Mouse (Mus musculus) urinary bladder, postnatal 14 days (tissue): ENCODE measurements around the gene Wdr6.
A peak's percentile ranks its signal among the peaks of the same experiment; 100 is the strongest.

Source experiments
- DNase-seq: peaks from one replicate; pipeline ENCODE4 v3.0.0; 2021; ENCODE audit warnings: low spot score

The Wdr6 gene

GRCm38 (mm10) chr9:108573774-108574690, 4.5 kb downstream of the Wdr6 start:
- DNase-seq = peak; percentile 59

GRCm38 (mm10) chr9:108572321-108572720, 6.2 kb downstream of the Wdr6 start:
- no peak for DNase-seq

- no peak for DNase-seq
Measured at GRCm38 (mm10) chr9:108571401-108571973, 7.1 kb downstream of the Wdr6 start.

GRCm38 (mm10) chr9:108570207-108570896, 8.2 kb downstream of the Wdr6 start:
- peak; percentile 88 for DNase-seq

GRCm38 (mm10) chr9:108569381-108570206, 8.9 kb downstream of the Wdr6 start, which contains the start of gene Dalrd3:
Gene Dalrd3, plus strand, starts transcription at chr9:108569886.
- DNase-seq = peak; percentile 94

GRCm38 (mm10) chr9:108568511-108568921, 10.0 kb downstream of the Wdr6 start:
- DNase-seq = no peak

- DNase-seq = peak; percentile 40
Measured at GRCm38 (mm10) chr9:108567931-108568419, 10.6 kb downstream of the Wdr6 start.

GRCm38 (mm10) chr9:108566815-108567776, 11.4 kb downstream of the Wdr6 start, which contains the start of gene Ndufaf3:
Gene Ndufaf3, minus strand, starts transcription at chr9:108567434.
- DNase-seq = peak; percentile 96

GRCm38 (mm10) chr9:108565881-108566814, 12.4 kb downstream of the Wdr6 start:
- no peak for DNase-seq

GRCm38 (mm10) chr9:108564131-108564530, 14.4 kb downstream of the Wdr6 start:
- DNase-seq = no peak

GRCm38 (mm10) chr9:108563671-108564070, 14.9 kb downstream of the Wdr6 start:
- no peak for DNase-seq

GRCm38 (mm10) chr9:108560227-108560841, 18.2 kb downstream of the Wdr6 start, which contains the start of gene Impdh2:
Gene Impdh2, plus strand, starts transcription at chr9:108560286.
- DNase-seq = peak; percentile 94

- DNase-seq = no peak
Measured at GRCm38 (mm10) chr9:108559169-108559568, 19.4 kb downstream of the Wdr6 start.

GRCm38 (mm10) chr9:108546875-108547274, 31.7 kb downstream of the Wdr6 start:
- no peak for DNase-seq

GRCm38 (mm10) chr9:108545986-108546385, 32.6 kb downstream of the Wdr6 start:
- DNase-seq = no peak

GRCm38 (mm10) chr9:108540846-108541245, 37.7 kb downstream of the Wdr6 start:
- DNase-seq = no peak

- no peak for DNase-seq
Measured at GRCm38 (mm10) chr9:108531496-108531895, 47.0 kb downstream of the Wdr6 start.

- DNase-seq = no peak
Measured at GRCm38 (mm10) chr9:108530954-108531353, 47.6 kb downstream of the Wdr6 start.

GRCm38 (mm10) chr9:108525400-108525799, 53.1 kb downstream of the Wdr6 start:
- no peak for DNase-seq
